Mouse (Mus musculus) limb, embryonic 11.5 days (tissue): Measurements from ENCODE around the gene Helq. TPM values are rescaled to one million over a fixed set of nuclear protein-coding genes. Genes with fewer than 3 reads are reported as not detected.
A peak's percentile ranks its signal among the peaks of the same experiment; 100 is the strongest.

Experiments used
- ATAC-seq: fragments of 200-750 bp; cut with Nextera tagmentation; 2 replicates; pipeline ENCODE4 v1.8.0; 2017; ENCODE audit warnings: low read depth; ENCODE audit not compliant: insufficient number of reproducible peaks, low FRiP score, low TSS enrichment
- DNase-seq: peaks from one replicate; pipeline ENCODE4 v3.0.0-alpha.2; 2015; ENCODE audit warnings: low spot score
- H3K27ac ChIP-seq: fragments of 300-500 bp; sonication (generic); replicated peaks from 2 replicates; pipeline ENCODE4 v1.5.1; 2014; ENCODE audit warnings: low read depth, mild to moderate bottlenecking, low read length
- H3K27me3 ChIP-seq: fragments of 300-500 bp; sonication (generic); 2 replicates; pipeline ENCODE4 v1.6.1; 2014; ENCODE audit warnings: mild to moderate bottlenecking, low read length, mixed read lengths; ENCODE audit not compliant: control insufficient read depth, insufficient read depth
- H3K36me3 ChIP-seq: fragments of 300-500 bp; sonication (generic); 2 replicates; pipeline ENCODE4 v1.6.1; 2014; ENCODE audit warnings: mild to moderate bottlenecking, low read length, moderate library complexity, mixed read lengths; ENCODE audit not compliant: control insufficient read depth, insufficient read depth
- H3K4me1 ChIP-seq: fragments of 300-500 bp; sonication (generic); 2 replicates; pipeline ENCODE4 v1.6.1; 2014; ENCODE audit warnings: low read length, mixed read lengths; ENCODE audit not compliant: control insufficient read depth, insufficient read depth
- H3K4me2 ChIP-seq: fragments of 300-500 bp; sonication (generic); 2 replicates; pipeline ENCODE4 v1.6.1; 2014; ENCODE audit warnings: low read depth, mild to moderate bottlenecking, moderate library complexity; ENCODE audit not compliant: severe bottlenecking
- H3K4me3 ChIP-seq: fragments of 300-500 bp; sonication (generic); 2 replicates; pipeline ENCODE4 v1.5.1; 2014; ENCODE audit warnings: low read depth, low read length
- H3K9ac ChIP-seq: fragments of 300-500 bp; sonication (generic); 2 replicates; pipeline ENCODE4 v1.6.1; 2014; ENCODE audit warnings: mild to moderate bottlenecking, low read length
- H3K9me3 ChIP-seq: fragments of 300-500 bp; sonication (generic); 2 replicates; pipeline ENCODE4 v1.6.1; 2016; ENCODE audit warnings: low read length; ENCODE audit not compliant: control insufficient read depth
- WGBS: fragments of 180-500 bp; shearing (Covaris S2); extraction: QIAGEN DNeasy Blood & Tissue Kit; methylation state at CpG from one replicate; pipeline ENCODE4 v1.1.7; 2014; 5-methylcytosine and 5-hydroxymethylcytosine counted together
- polyA plus RNA-seq: library from polyadenylated mRNA; unstranded; fragments of >200 nt; fragmentation: Nextera tagmentation; extraction: Ambion mirVana; gene quantifications from 2 replicates; pipeline ENCODE4 v1.2.1, GENCODE M21; 2014

The Helq gene
- 25.3 and 27.6 TPM in 2 replicates for polyA plus RNA-seq

DNA sequence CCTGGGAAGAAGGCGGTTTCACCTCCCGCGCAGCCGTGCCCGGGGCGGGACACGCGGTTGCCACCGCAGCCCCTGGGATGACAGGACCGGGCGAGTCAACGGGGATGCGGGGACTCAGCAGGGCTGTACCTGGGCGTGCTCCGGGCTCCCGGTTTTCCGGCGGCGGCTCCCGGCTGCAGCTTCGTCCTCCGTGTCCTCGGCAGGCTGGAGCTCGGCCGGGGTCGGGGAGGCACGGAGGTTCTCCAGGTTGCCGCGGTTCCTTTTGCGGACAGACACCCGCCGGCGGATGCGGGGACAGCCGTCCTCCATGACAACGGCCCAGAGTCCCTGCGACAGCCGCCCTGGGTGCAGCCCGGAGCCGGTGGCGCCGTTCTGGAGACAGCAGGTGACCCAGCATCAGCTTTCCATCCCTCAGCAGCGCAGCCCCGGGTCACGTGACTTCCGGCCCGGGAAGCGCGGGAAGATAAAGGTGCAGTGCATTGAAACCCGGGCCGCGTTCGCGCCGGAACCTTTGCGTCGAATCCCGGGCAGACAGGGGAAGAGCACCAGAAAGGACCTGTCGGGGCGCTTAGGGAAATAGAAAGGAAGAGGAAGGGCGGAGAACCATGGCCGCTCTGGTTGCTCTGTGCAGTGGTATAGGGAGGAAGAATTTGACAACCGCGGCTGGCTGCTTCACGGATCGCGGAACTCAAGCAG, at the start of gene Helq, which contains the start of gene Mrps18c:
Gene Helq, minus strand, starts transcription at position 434 of the 696 bp plus-strand sequence.
Gene Mrps18c, plus strand, starts transcription at position 463 of the 696 bp plus-strand sequence.
- no peaks in the 10 kb centered on the region for H3K9me3 ChIP-seq
- DNase-seq (peak; percentile 95), ATAC-seq (peak; percentile 94)
- no peak within 1 kb of the TSS for H3K27ac ChIP-seq
- peak within 1 kb of the TSS; percentile 81 for H3K4me3 ChIP-seq
- H3K4me2 ChIP-seq: peak within 1 kb of the TSS; percentile 90
- H3K27me3 ChIP-seq: no peaks in the 10 kb centered on the region
- WGBS: under 1% methylated on average over 67 of the region's 67 CpGs
- no peaks in the 10 kb centered on the region for H3K36me3 ChIP-seq
- H3K9ac ChIP-seq: peak within 1 kb of the TSS; percentile 79
- peaks cover 9% of the 10 kb centered on the region; the same call in 1 of the 2 replicates for H3K4me1 ChIP-seq

DNA sequence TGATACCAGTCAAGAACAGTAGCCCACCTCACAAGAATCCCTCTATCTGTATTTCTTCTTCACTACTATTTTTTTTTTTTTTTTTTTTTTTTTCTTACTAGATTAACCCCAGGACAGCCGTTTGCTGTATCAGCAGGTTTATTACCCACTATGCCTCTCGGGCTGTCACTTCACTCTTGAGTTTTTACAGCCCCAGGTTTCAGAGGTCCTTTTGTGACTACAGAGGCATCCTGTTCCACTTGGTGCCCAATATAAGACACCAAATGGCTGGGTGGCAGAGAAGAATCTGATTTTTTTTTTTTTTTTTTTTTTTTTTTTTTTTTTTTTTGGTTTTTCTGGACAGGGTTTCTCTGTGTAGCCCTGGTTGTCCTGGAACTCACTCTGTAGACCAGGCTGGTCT, 48.7 kb upstream of the Helq start:
- Histone ChIP-seq H3K4me2 (peak overlapping the region; percentile 99), H3K27ac (no peak overlapping the region), H3K36me3 (no peaks in the 10 kb centered on the region), H3K4me1 (peaks cover 4% of the 10 kb centered on the region; the same call in 1 of the 2 replicates), H3K9me3 (no peaks in the 10 kb centered on the region), H3K4me3 (peak overlapping the region; percentile 60; the same call in 1 of the 2 replicates), H3K27me3 (peaks cover 24% of the 10 kb centered on the region), H3K9ac (no peak overlapping the region)
- ATAC-seq (no peak), DNase-seq (no peak)
- 0% methylated on average over 2 of the region's 2 CpGs for WGBS

DNA sequence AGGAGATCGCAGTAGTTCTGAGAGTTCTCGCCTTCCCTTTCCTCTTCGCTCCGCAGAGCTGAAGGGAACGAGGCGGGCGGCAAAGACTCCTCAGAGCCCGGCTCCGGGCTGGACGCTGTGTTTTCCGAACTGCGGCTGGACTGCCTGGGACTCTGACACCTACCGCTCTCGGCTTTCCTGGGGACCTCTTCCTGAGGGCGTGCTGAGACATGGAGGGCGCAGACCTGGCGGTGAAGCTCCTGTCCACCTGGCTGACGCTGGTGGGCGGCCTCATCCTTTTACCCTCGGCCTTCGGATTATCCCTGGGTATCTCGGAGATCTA, 48.2 kb upstream of the Helq start:
- Histone ChIP-seq H3K4me2 (peak overlapping the region; percentile 99), H3K4me1 (peaks cover 4% of the 10 kb centered on the region; the same call in 1 of the 2 replicates), H3K27ac (no peak overlapping the region), H3K9me3 (no peaks in the 10 kb centered on the region), H3K9ac (peak overlapping the region; percentile 53; the same call in 1 of the 2 replicates), H3K36me3 (no peaks in the 10 kb centered on the region), H3K4me3 (peak overlapping the region; percentile 60), H3K27me3 (peaks cover 24% of the 10 kb centered on the region)
- ATAC-seq: no peak
- DNase-seq: peak; percentile 63
- under 1% methylated on average over 22 of the region's 22 CpGs for WGBS

DNA sequence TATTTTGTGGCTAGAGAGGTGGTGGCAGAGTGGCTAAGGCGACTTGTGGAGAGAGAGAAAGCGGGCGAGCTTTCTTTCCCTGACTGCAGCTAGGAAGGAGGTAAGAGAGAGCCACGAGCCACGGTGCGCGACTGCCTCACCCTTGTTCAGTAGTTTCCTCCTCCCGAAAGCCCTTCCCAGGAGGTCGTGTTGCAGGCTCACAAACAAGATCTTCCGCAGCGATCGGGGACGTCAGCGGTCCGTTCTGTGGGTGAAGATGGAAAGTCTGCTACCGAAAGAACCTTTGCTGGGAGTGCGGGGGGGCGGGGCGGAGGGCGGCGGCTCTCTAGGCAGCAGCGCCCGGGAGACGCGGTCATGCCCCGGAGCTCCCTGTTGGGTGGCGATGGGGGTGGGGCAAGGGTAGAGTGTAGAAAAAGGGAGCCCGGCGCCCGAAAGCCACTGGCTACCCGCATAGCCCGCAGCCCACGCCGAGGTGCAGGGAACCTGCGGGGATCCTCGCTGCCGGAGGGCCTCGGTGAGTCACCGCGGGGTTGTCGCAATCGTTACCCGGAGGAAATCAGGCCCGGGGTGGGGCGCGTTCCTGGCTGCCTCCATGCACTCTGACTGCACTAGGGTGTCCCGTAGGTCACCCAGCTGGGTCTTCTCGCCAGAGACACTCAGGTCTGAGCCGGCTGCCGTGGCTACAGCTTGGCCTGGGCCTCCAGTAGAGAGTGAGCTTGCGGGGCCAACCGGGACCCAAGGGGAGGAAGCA, 47.6 kb upstream of the Helq start:
- WGBS: under 1% methylated on average over 52 of the region's 52 CpGs
- Histone ChIP-seq H3K4me1 (peaks cover 4% of the 10 kb centered on the region; the same call in 1 of the 2 replicates), H3K9ac (peak overlapping the region; percentile 53), H3K9me3 (no peaks in the 10 kb centered on the region), H3K4me3 (peak overlapping the region; percentile 60), H3K36me3 (no peaks in the 10 kb centered on the region), H3K27ac (no peak overlapping the region), H3K4me2 (peak overlapping the region; percentile 99), H3K27me3 (peaks cover 24% of the 10 kb centered on the region)
- DNase-seq (peak; percentile 67), ATAC-seq (peak; percentile 74; the same call in 1 of the 2 replicates)

DNA sequence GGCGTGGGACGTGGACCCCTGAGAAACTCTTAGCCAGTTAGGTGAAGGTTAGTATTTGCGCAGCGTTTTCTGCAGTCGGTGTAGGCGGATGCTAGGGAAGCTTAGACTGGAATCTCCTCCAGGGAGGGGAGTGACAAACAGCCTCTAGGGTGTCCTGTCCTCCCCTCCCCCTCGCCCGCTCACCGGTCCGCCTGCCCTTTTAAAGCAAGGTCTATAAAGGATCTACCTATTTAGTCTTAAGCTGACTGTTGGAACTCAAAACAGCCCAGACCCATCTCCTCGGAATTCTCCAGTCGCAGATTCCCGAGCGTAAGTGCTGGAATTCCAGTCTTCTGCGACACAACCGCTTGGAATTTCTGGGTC, 47.1 kb upstream of the Helq start, which contains the start of gene Gpat3:
Gene Gpat3, plus strand, starts transcription at position 229 of the 363 bp plus-strand sequence.
- Histone ChIP-seq H3K4me3 (peak within 1 kb of the TSS; percentile 60), H3K9me3 (no peaks in the 10 kb centered on the region), H3K4me1 (peaks cover 4% of the 10 kb centered on the region; the same call in 1 of the 2 replicates), H3K27me3 (peaks cover 24% of the 10 kb centered on the region), H3K9ac (peak within 1 kb of the TSS; percentile 53), H3K4me2 (peak within 1 kb of the TSS; percentile 99), H3K27ac (no peak within 1 kb of the TSS), H3K36me3 (no peaks in the 10 kb centered on the region)
- DNase-seq (peak; percentile 64), ATAC-seq (no peak)
- under 1% methylated on average over 16 of the region's 16 CpGs for WGBS

DNA sequence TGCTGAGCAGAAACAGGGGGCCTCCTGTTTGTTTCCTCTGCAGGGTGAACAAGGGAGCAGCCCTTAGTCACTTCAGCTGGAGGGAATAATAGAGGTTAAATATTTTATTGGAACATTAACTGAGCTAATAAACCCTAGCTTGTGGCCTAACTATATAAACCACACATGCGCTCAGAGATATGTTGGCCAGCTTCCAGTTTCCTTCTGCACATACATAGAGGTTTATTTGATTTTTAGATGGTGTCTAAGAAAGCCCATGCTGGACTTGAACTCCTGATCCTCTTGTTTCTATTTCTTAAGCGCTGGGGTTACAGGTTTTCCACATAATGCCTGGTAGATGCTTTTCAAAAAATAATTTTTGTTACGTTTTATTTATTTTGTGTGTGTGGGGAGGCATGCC, 46.1 kb upstream of the Helq start:
- Histone ChIP-seq H3K27ac (no peak overlapping the region), H3K4me3 (no peak overlapping the region), H3K27me3 (peaks cover 24% of the 10 kb centered on the region), H3K9ac (no peak overlapping the region), H3K4me1 (peaks cover 4% of the 10 kb centered on the region; the same call in 1 of the 2 replicates), H3K36me3 (no peaks in the 10 kb centered on the region), H3K4me2 (no peak overlapping the region), H3K9me3 (no peaks in the 10 kb centered on the region)
- ATAC-seq (no peak), DNase-seq (no peak)
- WGBS: 50% methylated on average over 3 of the region's 3 CpGs

DNA sequence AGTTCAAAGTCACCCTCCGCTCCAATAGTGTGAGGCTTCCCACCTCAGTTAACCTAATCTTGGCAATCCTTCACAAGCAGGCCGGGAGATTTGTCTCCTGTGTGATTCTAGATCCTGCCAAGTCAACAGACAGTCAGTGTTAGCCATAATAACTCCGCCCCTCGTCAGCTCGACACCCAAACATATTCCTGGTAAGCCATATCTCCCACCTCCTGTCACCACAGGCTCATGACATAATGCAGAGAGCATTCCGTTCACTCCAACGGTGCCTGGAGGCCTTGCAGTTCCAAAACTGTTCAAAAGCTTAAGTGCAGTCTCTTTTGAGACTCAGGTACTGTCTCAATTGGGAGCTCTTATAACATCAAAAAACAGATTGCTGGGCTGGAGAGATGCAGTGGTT, 39.5 kb upstream of the Helq start:
- Histone ChIP-seq H3K27me3 (no peaks in the 10 kb centered on the region), H3K9ac (no peak overlapping the region), H3K9me3 (no peaks in the 10 kb centered on the region), H3K4me3 (no peak overlapping the region), H3K4me2 (no peak overlapping the region), H3K27ac (no peak overlapping the region), H3K4me1 (no peaks in the 10 kb centered on the region), H3K36me3 (no peaks in the 10 kb centered on the region)
- no peak for ATAC-seq
- DNase-seq: no peak
- WGBS: 82% methylated on average over 7 of the region's 7 CpGs

DNA sequence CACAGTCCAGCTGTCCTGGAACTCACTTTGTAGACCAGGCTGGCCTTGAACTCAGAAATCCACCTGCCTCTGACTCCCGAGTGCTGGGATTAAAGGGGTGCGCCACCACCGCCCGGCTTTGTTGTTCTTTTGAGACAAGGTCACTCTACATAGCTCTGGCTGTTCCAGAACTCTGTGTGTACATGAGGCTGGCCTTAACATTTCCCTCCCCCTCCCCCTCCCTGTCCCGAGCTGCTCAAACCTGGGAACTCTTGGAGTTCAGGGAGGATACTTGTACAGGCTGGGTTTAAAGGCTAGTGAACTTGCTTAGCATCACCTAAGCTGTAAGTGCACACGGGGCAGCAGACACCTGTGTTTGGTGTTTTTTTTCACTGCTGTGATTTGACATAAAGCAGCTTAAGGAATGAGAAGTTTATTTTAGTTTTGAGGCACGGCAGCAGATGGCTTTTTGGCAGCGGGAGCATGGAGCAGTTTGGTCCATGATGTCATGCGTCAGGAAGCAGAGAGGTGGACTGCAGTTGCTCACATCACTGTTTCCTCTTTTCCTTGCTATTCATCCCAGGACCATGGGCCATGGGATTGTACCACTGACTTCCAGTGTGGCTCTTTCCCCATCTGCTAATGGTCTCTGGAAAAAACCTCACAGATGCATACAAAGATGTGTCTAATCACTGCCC, 37.6 kb upstream of the Helq start:
- H3K9ac ChIP-seq: no peak overlapping the region
- no peak overlapping the region for H3K4me3 ChIP-seq
- no peak overlapping the region for H3K27ac ChIP-seq
- H3K4me1 ChIP-seq: no peaks in the 10 kb centered on the region
- H3K9me3 ChIP-seq: no peaks in the 10 kb centered on the region
- ATAC-seq (no peak), DNase-seq (no peak)
- no peak overlapping the region for H3K4me2 ChIP-seq
- H3K27me3 ChIP-seq: no peaks in the 10 kb centered on the region
- H3K36me3 ChIP-seq: no peaks in the 10 kb centered on the region
- WGBS: 71% methylated on average over 9 of the region's 9 CpGs
